Mouse (Mus musculus): ENCODE measurements around the gene Nifk. TPM values are rescaled to one million over a fixed set of nuclear protein-coding genes. Genes with fewer than 3 reads are reported as not detected.

Gene Nifk
- polyA plus RNA-seq, 1 experiment, result 40.0 TPM

DNA sequence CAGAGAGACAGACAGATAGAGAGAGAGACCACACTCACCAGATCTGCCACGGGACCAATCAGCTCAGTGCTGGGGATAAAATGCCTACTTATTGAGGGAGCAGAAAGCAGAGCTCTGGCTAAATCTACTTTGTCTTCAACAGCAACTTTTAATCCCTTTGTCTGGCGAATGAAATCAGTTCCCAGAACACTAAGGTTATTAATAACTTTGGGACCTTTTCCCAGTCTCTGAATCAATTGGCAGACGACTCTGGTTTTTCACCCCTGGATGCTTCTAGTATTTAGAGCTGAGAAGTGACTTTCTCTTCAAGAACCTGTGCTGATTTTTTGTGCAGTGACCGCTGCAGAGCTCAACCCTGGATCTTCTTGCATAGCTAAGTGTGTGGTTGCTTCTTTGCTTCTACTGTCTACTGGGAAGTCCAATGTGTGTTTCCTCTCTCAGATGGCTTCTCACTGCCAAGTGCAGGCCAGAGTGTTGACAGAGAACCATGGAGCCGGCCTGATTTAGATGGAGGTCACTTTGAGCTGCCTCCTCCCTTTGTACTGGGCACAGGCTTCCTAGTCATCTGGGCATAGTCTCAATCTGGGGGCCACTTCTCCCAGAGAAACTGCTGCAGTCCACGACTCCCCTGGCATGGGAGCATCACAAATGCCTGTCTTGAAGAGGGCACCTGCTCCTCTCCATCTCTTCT, 37.6 kb downstream of the Nifk start:
- WGBS, result 64% methylated on average over 6 of the region's 6 CpGs
- H3K27ac ChIP-seq (ENCODE audit: control insufficient read depth, insufficient read depth, low read depth, low read length, poor library complexity), result no peak overlapping the region
- TF ChIP-seq POLR2A (IDR thresholded peaks at IDR 0.05; ENCODE audit: borderline replicate concordance, control insufficient read depth, low read depth, low read length), result no peak
- no peak for TF ChIP-seq CTCF (IDR thresholded peaks at IDR 0.05; ENCODE audit: control insufficient read depth, insufficient read depth, low read length)
- no peaks in the 10 kb centered on the region for H3K4me1 ChIP-seq (ENCODE audit: control insufficient read depth, insufficient read depth, low read length)
- no peak overlapping the region for H3K4me3 ChIP-seq (replicated peaks; ENCODE audit: control insufficient read depth, low read depth, low read length)

DNA sequence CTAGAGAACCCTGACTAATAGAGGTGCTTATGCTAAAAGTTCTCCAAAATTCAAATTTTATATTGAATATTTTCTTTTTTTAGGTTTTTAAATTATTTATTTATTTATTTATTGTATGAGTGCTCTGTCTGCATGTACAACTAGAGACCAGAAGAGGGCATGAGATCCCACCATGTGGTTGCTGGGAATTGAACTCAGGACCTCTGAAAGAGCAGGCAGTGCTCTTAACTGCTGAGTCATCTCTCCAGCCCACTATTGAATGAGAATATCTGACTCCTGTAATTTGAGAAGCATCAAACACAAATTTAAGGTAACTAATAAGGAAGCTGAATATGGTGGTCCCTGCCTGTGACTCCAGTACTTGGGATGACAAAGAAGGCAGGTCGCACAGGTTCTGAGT, 46.3 kb downstream of the Nifk start:
- no peak overlapping the region for H3K4me3 ChIP-seq (replicated peaks; ENCODE audit: control insufficient read depth, low read depth, low read length)
- no peaks in the 10 kb centered on the region for H3K4me1 ChIP-seq (ENCODE audit: control insufficient read depth, insufficient read depth, low read length)
- TF ChIP-seq POLR2A (IDR thresholded peaks at IDR 0.05; ENCODE audit: borderline replicate concordance, control insufficient read depth, low read depth, low read length) (no peak), CTCF (IDR thresholded peaks at IDR 0.05; ENCODE audit: control insufficient read depth, insufficient read depth, low read length) (peak; percentile 23; the same call in 1 of the 2 replicates)
- H3K27ac ChIP-seq (ENCODE audit: control insufficient read depth, insufficient read depth, low read depth, low read length, poor library complexity), result no peak overlapping the region
- WGBS, result 93% methylated on average over 1 of the region's 1 CpGs

DNA sequence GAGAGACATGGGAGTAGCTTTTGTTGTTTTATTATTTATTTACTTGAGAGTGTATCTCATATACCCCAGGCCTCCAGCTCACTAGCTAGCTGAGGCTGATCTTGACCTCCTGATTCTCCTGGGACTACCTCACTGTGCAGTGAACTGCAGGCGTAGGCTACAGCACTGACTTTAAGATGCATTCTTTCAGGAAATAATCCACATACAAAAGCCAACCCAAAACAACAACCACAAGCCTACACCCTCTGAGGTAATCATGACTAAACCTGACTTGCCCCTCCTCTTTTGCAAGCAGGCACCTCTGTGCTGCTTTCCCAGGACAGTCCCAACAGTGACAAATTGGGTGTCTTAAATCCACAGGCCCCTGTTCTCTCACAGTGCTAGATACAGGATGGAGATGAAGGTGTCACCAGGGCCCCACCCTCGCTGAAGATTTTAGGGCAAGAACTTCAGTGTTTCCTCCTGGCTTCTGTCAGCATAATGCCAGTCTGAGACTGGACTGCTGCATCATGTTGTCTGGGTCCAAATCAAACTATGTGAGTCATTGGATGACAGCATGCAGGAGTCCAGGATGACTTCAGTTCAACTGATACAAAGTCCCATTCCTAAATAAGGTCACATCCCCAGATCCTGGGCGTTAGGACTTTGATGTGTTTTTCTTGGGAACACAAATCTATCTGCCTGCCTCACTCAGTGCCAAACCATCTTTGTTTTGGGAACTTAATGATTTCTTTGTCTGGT, 47.3 kb downstream of the Nifk start:
- no peak overlapping the region for H3K27ac ChIP-seq (ENCODE audit: control insufficient read depth, insufficient read depth, low read depth, low read length, poor library complexity)
- no peak overlapping the region for H3K4me3 ChIP-seq (replicated peaks; ENCODE audit: control insufficient read depth, low read depth, low read length)
- 74% methylated on average over 3 of the region's 3 CpGs for WGBS
- TF ChIP-seq POLR2A (IDR thresholded peaks at IDR 0.05; ENCODE audit: borderline replicate concordance, control insufficient read depth, low read depth, low read length), result no peak
- TF ChIP-seq CTCF (IDR thresholded peaks at IDR 0.05; ENCODE audit: control insufficient read depth, insufficient read depth, low read length), result no peak
- H3K4me1 ChIP-seq (ENCODE audit: control insufficient read depth, insufficient read depth, low read length), result no peaks in the 10 kb centered on the region

DNA sequence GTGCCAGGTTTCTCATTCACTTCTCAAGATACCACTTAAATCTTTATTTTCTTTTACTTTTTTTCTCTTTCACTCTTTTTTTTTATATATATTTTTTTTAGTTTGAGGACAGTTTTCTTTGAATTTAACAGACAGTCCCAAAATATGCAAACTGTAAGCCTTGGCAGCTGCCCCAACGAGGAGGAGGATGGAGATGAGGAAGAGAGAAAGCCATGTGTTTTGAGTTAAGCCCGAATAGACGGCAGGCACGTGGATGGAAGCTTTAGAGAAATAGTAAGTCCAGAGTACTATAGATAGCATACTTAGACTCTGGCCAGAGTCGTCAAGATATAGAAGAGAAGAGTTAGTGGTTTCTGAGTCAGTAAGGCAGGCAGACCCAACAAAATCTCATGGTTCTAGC, 56.1 kb downstream of the Nifk start:
- TF ChIP-seq POLR2A (IDR thresholded peaks at IDR 0.05; ENCODE audit: borderline replicate concordance, control insufficient read depth, low read depth, low read length) (no peak), CTCF (IDR thresholded peaks at IDR 0.05; ENCODE audit: control insufficient read depth, insufficient read depth, low read length) (no peak)
- no peak overlapping the region for H3K27ac ChIP-seq (ENCODE audit: control insufficient read depth, insufficient read depth, low read depth, low read length, poor library complexity)
- H3K4me1 ChIP-seq (ENCODE audit: control insufficient read depth, insufficient read depth, low read length), result no peaks in the 10 kb centered on the region; the same call in 1 of the 2 replicates
- 68% methylated on average over 5 of the region's 5 CpGs for WGBS
- no peak overlapping the region for H3K4me3 ChIP-seq (replicated peaks; ENCODE audit: control insufficient read depth, low read depth, low read length)

DNA sequence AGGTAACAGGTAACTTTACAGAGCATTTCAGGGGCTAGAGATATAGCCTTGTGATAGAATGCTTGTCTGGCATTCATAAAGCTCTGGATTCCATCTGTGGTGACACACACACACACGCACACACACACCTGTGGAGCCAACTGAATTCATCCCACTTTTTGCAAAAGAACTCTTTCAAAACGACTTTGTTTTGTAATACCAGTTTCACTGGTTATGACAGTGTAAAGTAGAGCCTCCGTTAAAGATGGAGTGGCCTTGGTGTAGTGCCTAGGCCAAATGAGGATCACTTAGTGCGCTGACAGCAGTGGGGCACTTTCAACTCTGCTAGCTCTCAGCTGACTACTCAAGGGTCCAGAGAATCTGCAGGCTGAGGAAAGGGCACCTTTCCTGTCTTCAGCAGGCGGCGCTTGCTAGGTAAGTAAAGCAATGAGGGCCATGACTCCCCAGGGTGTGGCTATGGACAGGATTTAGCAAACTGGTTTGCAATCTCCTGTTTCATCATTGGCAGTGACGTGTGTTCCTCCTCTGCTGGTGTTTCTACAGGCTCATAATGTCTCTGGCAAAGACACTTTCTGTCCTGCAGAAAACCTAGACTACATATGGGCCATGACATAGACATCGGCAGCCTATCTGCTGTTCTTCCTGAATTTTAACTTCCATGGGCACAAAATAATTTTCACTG, 58.6 kb downstream of the Nifk start:
- TF ChIP-seq POLR2A (IDR thresholded peaks at IDR 0.05; ENCODE audit: borderline replicate concordance, control insufficient read depth, low read depth, low read length) (no peak), CTCF (IDR thresholded peaks at IDR 0.05; ENCODE audit: control insufficient read depth, insufficient read depth, low read length) (no peak)
- no peak overlapping the region for H3K4me3 ChIP-seq (replicated peaks; ENCODE audit: control insufficient read depth, low read depth, low read length)
- H3K4me1 ChIP-seq (ENCODE audit: control insufficient read depth, insufficient read depth, low read length), result no peaks in the 10 kb centered on the region; the same call in 1 of the 2 replicates
- peak overlapping the region; percentile 81 for H3K27ac ChIP-seq (ENCODE audit: control insufficient read depth, insufficient read depth, low read depth, low read length, poor library complexity)
- WGBS, result 48% methylated on average over 8 of the region's 8 CpGs

Other genes starting within 250 kb of the Nifk start
- not detected in 2 replicates for gene Gm29106, start 145.3 kb upstream of the Nifk start, polyA plus RNA-seq (2011; ENCODE audit: insufficient read depth, insufficient read length, low replicate concordance, missing spikeins)
- gene Tsn, start 10.1 kb upstream of the Nifk start, polyA plus RNA-seq (2011; ENCODE audit: insufficient read depth, insufficient read length, low replicate concordance, missing spikeins), result 27.7 and 29.1 TPM in 2 replicates
- gene Clasp1, start 67.2 kb downstream of the Nifk start, polyA plus RNA-seq (2011; ENCODE audit: insufficient read depth, insufficient read length, low replicate concordance, missing spikeins), result 13.2 and 25.6 TPM in 2 replicates

All from bone marrow, adult 2 months (tissue).